Mouse (Mus musculus) kidney, embryonic 14.5 days (tissue): ENCODE data around the gene Mctp2. TPM values are rescaled to one million over a fixed set of nuclear protein-coding genes. Genes with fewer than 3 reads are reported as not detected.

Experiments used
- ATAC-seq: fragments of 200-750 bp; cut with Nextera tagmentation; 2 replicates; pipeline ENCODE4 v1.8.0; 2017; ENCODE audit warnings: moderate number of reproducible peaks, mild to moderate bottlenecking, moderate TSS enrichment, moderate library complexity; ENCODE audit not compliant: low FRiP score, low TSS enrichment
- H3K27ac ChIP-seq: fragments of 300-500 bp; sonication (generic); 2 replicates; pipeline ENCODE4 v1.5.1; 2014; ENCODE audit warnings: low read depth, mild to moderate bottlenecking, low read length, moderate library complexity, mixed read lengths
- H3K27me3 ChIP-seq: fragments of 300-500 bp; sonication (generic); 2 replicates; pipeline ENCODE4 v1.6.1; 2014; ENCODE audit warnings: mild to moderate bottlenecking, low read length; ENCODE audit not compliant: control insufficient read depth, insufficient read depth
- H3K36me3 ChIP-seq: fragments of 300-500 bp; sonication (generic); 2 replicates; pipeline ENCODE4 v1.6.1; 2014; ENCODE audit warnings: low read length, mixed read lengths; ENCODE audit not compliant: control insufficient read depth, insufficient read depth
- H3K4me1 ChIP-seq: fragments of 300-500 bp; sonication (generic); 2 replicates; pipeline ENCODE4 v1.6.1; 2014; ENCODE audit warnings: low read length, mixed read lengths; ENCODE audit not compliant: control insufficient read depth, insufficient read depth
- H3K4me2 ChIP-seq: fragments of 300-500 bp; sonication (generic); replicated peaks from 2 replicates; pipeline ENCODE4 v1.6.1; 2014; ENCODE audit warnings: low read depth, mild to moderate bottlenecking, low read length
- H3K4me3 ChIP-seq: fragments of 300-500 bp; sonication (generic); 2 replicates; pipeline ENCODE4 v1.5.1; 2014; ENCODE audit warnings: mild to moderate bottlenecking, low read length
- H3K9ac ChIP-seq: fragments of 300-500 bp; sonication (generic); 2 replicates; pipeline ENCODE4 v1.6.1; 2014; ENCODE audit warnings: low read depth, mild to moderate bottlenecking, low read length, moderate library complexity
- H3K9me3 ChIP-seq: fragments of 300-500 bp; sonication (generic); 2 replicates; pipeline ENCODE4 v1.6.1; 2016; ENCODE audit warnings: low read length; ENCODE audit not compliant: control insufficient read depth
- WGBS: fragments of 180-500 bp; shearing (Covaris S2); extraction: QIAGEN DNeasy Blood & Tissue Kit; methylation state at CpG from one replicate; pipeline ENCODE4 v1.1.7; 2014; 5-methylcytosine and 5-hydroxymethylcytosine counted together
- polyA plus RNA-seq: library from polyadenylated mRNA; unstranded; fragments of >200 nt; fragmentation: Nextera tagmentation; extraction: Ambion mirVana; gene quantifications from 2 replicates; pipeline ENCODE4 v1.2.1, GENCODE M21; 2014

Mctp2 gene
- polyA plus RNA-seq, 1 experiment from 2014 or later, result 7.0 TPM

- Histone ChIP-seq H3K9me3 (no peaks in the 10 kb centered on the region), H3K36me3 (no peaks in the 10 kb centered on the region), H3K4me3 (no peak overlapping the region), H3K27ac (no peak overlapping the region), H3K9ac (no peak overlapping the region), H3K4me2 (no peak overlapping the region), H3K27me3 (no peaks in the 10 kb centered on the region), H3K4me1 (no peaks in the 10 kb centered on the region)
- no peak for ATAC-seq
- WGBS, result 67% methylated on average over 7 of the region's 7 CpGs
These were observed 185.4 kb downstream of the Mctp2 start for GRCm38 (mm10) chr7:72120986-72121385.

GRCm38 (mm10) chr7:72119713-72120112, 186.7 kb downstream of the Mctp2 start:
- Histone ChIP-seq H3K27ac (no peak overlapping the region), H3K9ac (no peak overlapping the region), H3K4me3 (no peak overlapping the region), H3K4me2 (no peak overlapping the region), H3K4me1 (no peaks in the 10 kb centered on the region), H3K27me3 (no peaks in the 10 kb centered on the region), H3K36me3 (no peaks in the 10 kb centered on the region), H3K9me3 (no peaks in the 10 kb centered on the region)
- 90% methylated on average over 3 of the region's 3 CpGs for WGBS
- ATAC-seq, result no peak

- Histone ChIP-seq H3K4me2 (no peak overlapping the region), H3K4me1 (no peaks in the 10 kb centered on the region), H3K9me3 (no peaks in the 10 kb centered on the region), H3K4me3 (no peak overlapping the region), H3K27ac (no peak overlapping the region), H3K27me3 (no peaks in the 10 kb centered on the region), H3K36me3 (no peaks in the 10 kb centered on the region), H3K9ac (no peak overlapping the region)
- no peak for ATAC-seq
- 67% methylated on average over 4 of the region's 4 CpGs for WGBS
These were observed 188.9 kb downstream of the Mctp2 start for GRCm38 (mm10) chr7:72117376-72118077.

- H3K27me3 ChIP-seq, result no peaks in the 10 kb centered on the region
- H3K27ac ChIP-seq, result no peak overlapping the region
- WGBS, result 89% methylated on average over 2 of the region's 2 CpGs
- no peak overlapping the region for H3K4me2 ChIP-seq
- H3K36me3 ChIP-seq, result no peaks in the 10 kb centered on the region
- no peaks in the 10 kb centered on the region for H3K4me1 ChIP-seq
- H3K4me3 ChIP-seq, result no peak overlapping the region
- H3K9ac ChIP-seq, result no peak overlapping the region
- ATAC-seq, result no peak
- no peaks in the 10 kb centered on the region for H3K9me3 ChIP-seq
These were observed 191.3 kb downstream of the Mctp2 start for GRCm38 (mm10) chr7:72115073-72115472.

GRCm38 (mm10) chr7:72110578-72110977, 195.8 kb downstream of the Mctp2 start:
- WGBS, result 81% methylated on average over 6 of the region's 6 CpGs
- ATAC-seq, result no peak

GRCm38 (mm10) chr7:72108639-72109399, 197.6 kb downstream of the Mctp2 start:
- H3K4me1 ChIP-seq, result no peaks in the 10 kb centered on the region
- no peaks in the 10 kb centered on the region for H3K9me3 ChIP-seq
- H3K4me2 ChIP-seq, result no peak overlapping the region
- H3K36me3 ChIP-seq, result no peaks in the 10 kb centered on the region
- no peak for ATAC-seq
- WGBS, result 80% methylated on average over 3 of the region's 3 CpGs
- no peak overlapping the region for H3K4me3 ChIP-seq
- no peak overlapping the region for H3K27ac ChIP-seq
- H3K27me3 ChIP-seq, result no peaks in the 10 kb centered on the region
- no peak overlapping the region for H3K9ac ChIP-seq

More at GRCm38 (mm10) chr7:72110578-72110977, 195.8 kb downstream of the Mctp2 start:
- no peaks in the 10 kb centered on the region for H3K4me1 ChIP-seq
- no peak overlapping the region for H3K4me3 ChIP-seq
- no peaks in the 10 kb centered on the region for H3K9me3 ChIP-seq
- no peak overlapping the region for H3K4me2 ChIP-seq
- H3K27me3 ChIP-seq, result no peaks in the 10 kb centered on the region
- no peak overlapping the region for H3K27ac ChIP-seq
- no peaks in the 10 kb centered on the region for H3K36me3 ChIP-seq
- no peak overlapping the region for H3K9ac ChIP-seq

GRCm38 (mm10) chr7:72104170-72104569, 202.2 kb downstream of the Mctp2 start:
- Histone ChIP-seq H3K4me3 (no peak overlapping the region), H3K4me2 (no peak overlapping the region), H3K27me3 (no peaks in the 10 kb centered on the region), H3K9me3 (no peaks in the 10 kb centered on the region), H3K4me1 (no peaks in the 10 kb centered on the region), H3K9ac (no peak overlapping the region), H3K36me3 (no peaks in the 10 kb centered on the region), H3K27ac (no peak overlapping the region)
- no peak for ATAC-seq
- 63% methylated on average over 6 of the region's 6 CpGs for WGBS

GRCm38 (mm10) chr7:72103654-72104053, 202.8 kb downstream of the Mctp2 start:
- 75% methylated on average over 3 of the region's 3 CpGs for WGBS
- Histone ChIP-seq H3K4me3 (no peak overlapping the region), H3K27me3 (no peaks in the 10 kb centered on the region), H3K27ac (no peak overlapping the region), H3K4me1 (no peaks in the 10 kb centered on the region), H3K9ac (no peak overlapping the region), H3K36me3 (no peaks in the 10 kb centered on the region), H3K4me2 (no peak overlapping the region), H3K9me3 (no peaks in the 10 kb centered on the region)
- no peak for ATAC-seq

- Histone ChIP-seq H3K36me3 (no peaks in the 10 kb centered on the region), H3K4me1 (no peaks in the 10 kb centered on the region), H3K9ac (no peak overlapping the region), H3K27me3 (no peaks in the 10 kb centered on the region), H3K27ac (no peak overlapping the region), H3K9me3 (no peaks in the 10 kb centered on the region), H3K4me3 (no peak overlapping the region), H3K4me2 (no peak overlapping the region)
- ATAC-seq, result no peak
- WGBS, result 69% methylated on average over 5 of the region's 5 CpGs
These were observed 205.7 kb downstream of the Mctp2 start for GRCm38 (mm10) chr7:72100683-72101082.
